Mouse (Mus musculus) liver (tissue): ENCODE results near the gene Phtf2.
"Not testable (repeated sequence)": the region's sequence is repeated elsewhere in the genome, so short reads cannot be mapped to it uniquely, and the experiment has no call there.

ENCODE experiments used
- DNase-seq: peaks from one replicate; pipeline ENCODE4 v3.0.0-alpha.2; 2020; ENCODE audit warnings: mixed read lengths

Phtf2 gene

GRCm38 (mm10) chr5:20762441-20762840 is 119.5 kb downstream of the Phtf2 start:
- not testable (repeated sequence) for DNase-seq

- no peak for DNase-seq
These were observed 121.4 kb downstream of the Phtf2 start for GRCm38 (mm10) chr5:20760368-20761162.

GRCm38 (mm10) chr5:20759771-20760170 is 122.2 kb downstream of the Phtf2 start:
- no peak for DNase-seq

GRCm38 (mm10) chr5:20753963-20754362 is 128.0 kb downstream of the Phtf2 start:
- DNase-seq, result no peak

GRCm38 (mm10) chr5:20753096-20753495 is 128.8 kb downstream of the Phtf2 start:
- DNase-seq, result no peak

- DNase-seq, result no peak
These were observed 130.2 kb downstream of the Phtf2 start for GRCm38 (mm10) chr5:20751696-20752095.

GRCm38 (mm10) chr5:20751000-20751399 is 130.9 kb downstream of the Phtf2 start:
- DNase-seq, result no peak

GRCm38 (mm10) chr5:20749535-20749934 is 132.4 kb downstream of the Phtf2 start:
- DNase-seq, result peak; percentile 15

GRCm38 (mm10) chr5:20748856-20749255 is 133.1 kb downstream of the Phtf2 start:
- no peak for DNase-seq

- no peak for DNase-seq
These were observed 133.8 kb downstream of the Phtf2 start for GRCm38 (mm10) chr5:20748142-20748541.

GRCm38 (mm10) chr5:20741936-20742335 is 140.0 kb downstream of the Phtf2 start:
- no peak for DNase-seq

GRCm38 (mm10) chr5:20741193-20741592 is 140.7 kb downstream of the Phtf2 start:
- DNase-seq, result no peak

- DNase-seq, result peak; percentile 26
These were observed 143.1 kb downstream of the Phtf2 start for GRCm38 (mm10) chr5:20738795-20739194.

GRCm38 (mm10) chr5:20723226-20723625 is 158.7 kb downstream of the Phtf2 start:
- not testable (repeated sequence) for DNase-seq

- DNase-seq, result no peak
These were observed 161.6 kb downstream of the Phtf2 start for GRCm38 (mm10) chr5:20720201-20720900.

- DNase-seq, result not testable (repeated sequence)
These were observed 165.9 kb downstream of the Phtf2 start for GRCm38 (mm10) chr5:20715980-20716379.

GRCm38 (mm10) chr5:20714619-20715018 is 167.3 kb downstream of the Phtf2 start:
- not testable (repeated sequence) for DNase-seq

GRCm38 (mm10) chr5:20710845-20711244 is 171.1 kb downstream of the Phtf2 start:
- DNase-seq, result not testable (repeated sequence)
